Mouse (Mus musculus): ENCODE measurements around the gene Eif2b5.

The Eif2b5 gene

DNA sequence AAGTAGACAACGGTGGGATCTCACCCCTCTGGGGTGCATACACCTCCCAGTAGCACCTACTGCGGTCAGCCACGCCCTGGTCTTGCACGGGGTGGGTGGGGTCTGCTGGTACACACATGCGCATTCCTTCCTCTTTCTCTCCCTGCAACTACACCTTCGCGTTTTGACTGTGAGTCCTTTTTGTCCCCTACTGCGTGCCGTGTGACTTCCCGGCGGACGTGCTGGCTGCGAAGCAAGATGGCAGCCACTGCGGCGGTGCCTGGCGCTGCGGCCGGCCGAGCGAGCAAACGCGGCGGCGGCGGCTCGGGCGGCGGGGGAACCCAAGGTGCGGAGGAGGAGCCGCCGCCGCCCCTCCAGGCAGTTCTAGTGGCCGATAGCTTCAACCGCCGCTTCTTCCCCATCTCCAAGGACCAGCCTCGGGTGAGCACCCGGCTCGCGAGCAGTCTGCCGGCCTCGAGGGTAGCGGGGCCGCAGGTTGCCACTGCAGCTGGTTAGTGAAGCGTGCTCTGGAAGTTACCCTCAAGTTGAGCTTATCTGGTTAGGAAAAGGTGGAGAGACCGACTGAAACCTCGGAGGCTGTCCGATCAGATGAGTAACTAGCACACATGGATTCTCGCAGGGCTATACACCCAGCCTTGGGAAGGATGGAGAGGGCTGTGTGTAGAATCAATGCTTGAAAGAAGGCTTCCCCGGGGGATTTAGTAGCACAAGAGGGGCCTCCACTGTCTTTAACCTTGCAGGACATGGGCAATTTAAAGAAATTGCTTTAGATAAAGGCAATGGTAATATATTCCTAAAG, at the start of gene Eif2b5:
TSS of gene Eif2b5 (plus strand) at position 141 of the 799 bp plus-strand sequence.
- in situ Hi-C loops (cut with MboI; ENCODE audit: unreplicated experiment in 2 of 2), result loop anchor here (5.0 to 25.0 kb wide), 4 partner anchors 148 to 888 kb away; no protein-coding TSS in a partner anchor

DNA sequence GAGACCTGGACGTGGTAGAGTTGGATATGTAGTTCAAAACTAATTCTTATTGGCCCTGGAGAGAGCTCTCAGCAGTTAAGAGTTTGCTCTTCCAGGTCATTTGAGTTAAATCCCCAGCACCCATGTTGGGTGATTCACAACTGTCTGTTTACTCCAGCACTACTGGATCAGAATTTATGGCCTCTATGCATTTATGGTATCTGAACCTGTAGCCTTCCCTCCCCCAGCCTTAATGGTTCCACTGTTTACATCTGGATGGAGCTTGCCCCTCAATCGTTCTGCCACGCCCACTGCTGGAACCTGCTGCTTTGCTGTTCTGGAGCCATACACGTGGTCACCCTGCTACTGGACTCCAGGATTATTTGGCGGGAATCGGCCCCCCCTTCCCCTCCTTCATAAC, 46.8 kb upstream of the Eif2b5 start:
- in situ Hi-C loops (cut with MboI; ENCODE audit: unreplicated experiment in 2 of 2), result loop anchor here (10.0 to 25.0 kb wide), 2 partner anchors 736 to 957 kb away; no protein-coding TSS in a partner anchor

DNA sequence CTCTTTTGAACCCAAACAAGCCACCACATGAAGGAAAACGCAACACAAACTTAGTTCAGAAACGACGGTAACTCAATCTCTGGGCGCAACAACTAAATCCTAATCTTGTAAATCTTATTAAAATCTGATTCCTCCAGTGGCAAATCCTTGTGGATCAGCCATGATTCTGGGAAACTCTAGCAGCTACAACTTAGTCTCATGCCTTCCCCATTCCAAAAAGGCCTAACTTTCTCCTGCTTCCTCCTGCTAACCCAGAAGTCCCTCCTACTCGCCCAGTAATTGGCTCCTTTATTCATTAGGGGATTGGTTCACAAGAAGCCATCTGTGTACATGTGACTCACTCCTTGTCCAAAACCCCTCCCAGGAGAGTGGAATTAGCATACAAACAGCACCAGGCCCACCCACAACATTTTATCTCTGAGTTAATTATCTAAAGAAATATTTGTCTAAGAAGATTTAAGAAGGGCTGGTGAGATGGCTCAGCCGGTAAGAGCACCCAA, 44.4 kb upstream of the Eif2b5 start:
- in situ Hi-C loops (cut with MboI; ENCODE audit: unreplicated experiment in 2 of 2), result loop anchor here (10.0 to 25.0 kb wide), 2 partner anchors 733 to 959 kb away; no protein-coding TSS in a partner anchor

DNA sequence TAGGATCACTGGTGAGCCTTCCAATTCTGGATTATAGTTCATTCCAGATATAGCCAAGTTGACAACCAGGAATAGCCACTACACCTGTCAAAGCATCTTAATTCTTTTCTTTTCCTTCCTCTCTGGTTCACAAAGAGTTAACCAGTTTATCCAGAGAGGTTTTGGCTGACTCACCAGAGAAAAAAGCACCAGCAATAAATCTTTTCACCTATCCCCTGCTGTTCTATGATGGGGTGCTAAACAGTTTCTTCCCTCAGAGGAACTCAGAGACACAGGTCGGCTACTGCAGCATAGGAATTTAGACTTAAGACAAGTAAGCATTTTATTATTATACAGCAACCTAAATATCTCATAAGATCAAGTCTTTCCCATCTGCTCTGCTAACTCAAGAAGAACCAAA, 42.5 kb upstream of the Eif2b5 start:
- in situ Hi-C loops (cut with MboI; ENCODE audit: unreplicated experiment in 2 of 2), result loop anchor here (10.0 to 25.0 kb wide), 2 partner anchors 731 to 961 kb away; no protein-coding TSS in a partner anchor

DNA sequence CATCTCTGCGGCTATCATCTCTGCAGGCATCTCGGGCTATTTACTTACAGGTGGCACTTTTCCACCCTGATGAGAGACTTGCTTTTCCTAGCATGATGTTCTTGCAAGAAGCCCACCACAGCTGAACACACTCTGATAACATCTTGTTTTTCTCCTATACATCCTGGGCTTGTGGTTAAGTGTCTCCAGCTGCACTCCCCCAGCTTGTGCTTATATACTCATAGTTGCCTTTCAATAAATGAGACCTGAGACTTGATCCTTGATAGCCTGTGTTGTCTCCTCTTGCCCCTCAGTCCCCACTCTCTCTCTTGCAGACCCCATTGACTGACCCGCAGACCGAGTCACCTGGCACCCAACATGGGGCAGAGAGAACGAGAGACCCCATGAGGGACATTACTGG, 39.9 kb upstream of the Eif2b5 start:
- in situ Hi-C loops (cut with MboI; ENCODE audit: unreplicated experiment in 2 of 2), result loop anchor here (10.0 to 25.0 kb wide), 2 partner anchors 729 to 964 kb away; no protein-coding TSS in a partner anchor

DNA sequence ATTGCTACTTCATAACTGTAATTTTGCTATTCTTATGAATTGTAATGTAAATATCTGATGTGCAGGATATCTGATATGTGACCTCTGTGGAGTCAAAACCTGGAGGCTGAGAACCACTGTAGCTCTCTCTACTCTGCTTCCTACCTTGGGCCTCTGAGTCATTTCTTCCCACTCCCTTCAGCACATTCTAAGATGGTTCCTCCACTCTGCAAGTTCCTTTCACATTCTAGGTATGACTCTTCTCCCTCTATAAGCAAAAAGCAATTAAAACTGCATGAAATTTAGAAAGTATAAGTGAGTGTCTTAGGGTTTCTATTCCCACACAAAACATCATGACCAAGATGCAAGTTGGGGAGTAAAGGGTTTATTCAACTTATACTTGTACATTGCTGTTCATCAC, 33.9 kb upstream of the Eif2b5 start:
- in situ Hi-C loops (cut with MboI; ENCODE audit: unreplicated experiment in 2 of 2), result loop anchor here in 1 of 2 experiments (25.0 kb wide), 1 partner anchor 723 kb away; no protein-coding TSS in a partner anchor

DNA sequence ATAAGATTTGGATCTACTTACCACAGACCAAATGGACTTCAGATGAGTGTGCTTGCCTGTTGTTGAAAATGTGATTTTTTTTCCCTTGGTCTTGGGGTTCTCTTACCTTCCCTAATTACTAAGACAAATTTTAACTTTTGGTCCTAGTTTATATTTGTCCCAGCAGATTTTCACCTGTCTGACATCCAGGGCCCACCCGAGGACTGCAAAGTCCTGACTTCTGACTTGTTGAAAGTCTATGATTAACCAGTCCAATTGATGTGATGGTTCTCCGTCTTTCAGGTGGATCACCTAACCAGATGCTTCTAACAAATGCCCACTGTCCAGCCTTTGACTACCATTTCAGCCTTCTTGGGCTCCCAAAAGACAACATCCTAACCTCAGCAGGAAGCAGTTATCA, 27.6 kb upstream of the Eif2b5 start:
- in situ Hi-C loops (cut with MboI; ENCODE audit: unreplicated experiment in 2 of 2), result loop anchor here in 1 of 2 experiments (25.0 kb wide), 1 partner anchor 716 kb away; no protein-coding TSS in a partner anchor

DNA sequence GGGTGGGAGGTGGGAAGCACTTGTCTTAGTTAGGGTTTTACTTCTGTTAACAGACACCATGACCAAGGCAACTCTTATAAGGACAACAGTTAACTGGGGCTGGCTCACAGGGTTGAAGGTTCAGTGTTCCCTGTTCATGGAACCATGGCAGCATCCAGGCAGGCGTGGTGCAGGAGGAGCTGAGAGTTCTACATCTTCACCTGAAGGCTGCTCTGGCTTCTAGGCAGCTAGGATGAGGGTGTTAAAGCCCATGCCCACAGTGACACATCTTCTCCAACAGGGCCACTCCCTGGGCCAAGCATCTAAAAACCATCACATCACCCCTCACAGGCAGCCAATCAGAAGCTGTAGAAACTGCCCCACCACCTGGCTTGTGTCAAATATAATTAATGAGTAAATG, 26.9 kb upstream of the Eif2b5 start:
- in situ Hi-C loops (cut with MboI; ENCODE audit: unreplicated experiment in 2 of 2), result loop anchor here in 1 of 2 experiments (25.0 kb wide), 1 partner anchor 716 kb away; no protein-coding TSS in a partner anchor

DNA sequence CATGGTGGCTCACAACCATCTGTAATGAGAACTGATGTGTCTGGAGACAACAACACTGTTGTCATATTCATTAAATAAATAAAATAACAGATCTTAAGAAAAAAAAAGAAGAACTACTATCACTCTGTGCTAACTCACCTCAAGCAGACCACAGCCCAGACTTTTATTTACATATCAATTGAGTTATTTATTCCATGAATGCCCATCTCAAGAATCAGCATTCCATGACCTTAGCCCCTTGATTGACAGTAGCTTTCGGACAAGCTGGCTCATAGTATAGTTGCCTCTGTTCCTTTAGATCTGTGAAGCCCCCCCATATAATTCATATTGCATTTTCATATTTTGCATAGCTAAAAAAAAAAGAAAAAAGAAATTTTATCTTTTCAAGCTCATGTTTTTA, 24.9 kb upstream of the Eif2b5 start:
- in situ Hi-C loops (cut with MboI; ENCODE audit: unreplicated experiment in 2 of 2), result loop anchor here in 1 of 2 experiments (25.0 kb wide), 1 partner anchor 714 kb away; no protein-coding TSS in a partner anchor

DNA sequence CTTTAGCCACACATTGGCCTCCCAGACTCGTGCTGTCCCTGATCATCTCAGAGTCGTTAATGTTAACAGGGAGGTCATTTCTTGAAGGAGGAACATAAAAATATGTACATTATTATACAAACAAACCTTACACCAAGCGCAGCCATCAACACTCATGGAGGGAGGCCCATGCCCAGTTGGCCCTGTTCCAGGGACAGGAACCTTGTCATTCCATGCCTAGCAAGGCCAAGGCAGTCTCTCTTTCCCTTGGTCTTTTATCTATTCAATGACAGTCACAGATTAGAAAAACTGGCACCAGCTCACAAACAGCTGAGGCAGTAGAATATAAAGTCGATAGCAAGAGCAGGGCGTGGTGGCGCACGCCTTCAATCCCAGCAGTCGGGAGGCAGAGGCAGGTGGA, 24.4 kb upstream of the Eif2b5 start:
- in situ Hi-C loops (cut with MboI; ENCODE audit: unreplicated experiment in 2 of 2), result loop anchor here in 1 of 2 experiments (25.0 kb wide), 1 partner anchor 713 kb away; no protein-coding TSS in a partner anchor

DNA sequence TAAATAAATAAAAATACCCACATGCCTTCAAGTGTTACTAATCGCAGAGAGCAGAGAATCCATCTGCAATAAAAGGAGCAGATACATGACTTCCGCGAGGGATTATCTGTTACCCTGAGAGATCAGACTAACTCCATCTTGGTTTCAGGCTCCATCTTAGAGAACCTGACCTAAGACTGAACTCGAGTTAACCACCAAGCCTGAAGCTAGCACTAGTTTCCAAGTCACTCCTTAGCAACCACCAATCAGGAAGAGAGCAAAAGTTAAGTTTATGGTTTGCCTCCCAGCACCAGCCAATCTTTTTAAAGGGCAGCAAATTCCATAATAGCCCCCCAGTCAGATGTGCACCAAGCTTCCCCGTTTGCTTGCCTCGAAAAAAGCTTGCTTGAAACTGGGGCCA, 23.8 kb upstream of the Eif2b5 start:
- in situ Hi-C loops (cut with MboI; ENCODE audit: unreplicated experiment in 2 of 2), result loop anchor here (25.0 kb wide), 2 partner anchors 713 to 913 kb away; no protein-coding TSS in a partner anchor

DNA sequence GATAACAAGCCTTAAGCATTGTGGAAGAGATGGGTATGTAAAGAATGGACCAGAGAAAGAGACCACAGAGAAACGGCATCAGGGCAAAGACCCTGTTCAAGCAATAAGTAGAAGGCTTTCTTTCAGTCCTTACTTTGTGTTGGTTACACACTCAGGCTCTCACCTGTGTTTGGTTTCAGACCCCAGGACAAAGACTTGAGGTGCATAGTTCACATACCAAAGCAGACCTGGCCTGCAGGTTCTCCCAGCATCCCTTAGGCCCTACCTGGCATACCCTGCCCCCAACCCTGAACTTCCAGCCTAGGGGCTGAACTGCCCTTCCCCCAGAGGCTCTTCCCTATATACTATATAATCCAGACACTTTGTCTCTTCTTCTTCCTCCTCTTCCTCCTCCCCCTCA, 23.3 kb upstream of the Eif2b5 start:
- in situ Hi-C loops (cut with MboI; ENCODE audit: unreplicated experiment in 2 of 2), result loop anchor here (25.0 kb wide), 2 partner anchors 712 to 912 kb away; no protein-coding TSS in a partner anchor

DNA sequence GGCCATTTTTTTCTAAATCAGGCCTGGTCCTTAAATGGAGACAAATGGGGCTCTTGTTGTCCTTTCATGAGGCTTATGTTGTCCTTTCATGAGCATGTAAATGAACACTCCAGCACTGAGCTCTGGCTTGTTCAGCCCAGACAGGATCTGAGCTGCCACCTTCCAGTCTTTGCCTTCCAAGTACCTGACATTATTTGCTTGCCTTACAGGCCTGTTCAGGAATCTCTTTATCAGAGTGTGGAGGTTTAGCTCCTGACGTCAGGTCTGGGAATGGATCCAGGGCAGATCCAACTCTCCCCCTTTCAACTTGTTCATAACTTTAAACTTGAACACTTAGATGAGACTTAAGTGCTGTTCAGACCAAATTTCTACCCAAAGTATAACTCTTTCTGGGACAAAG, 21.8 kb upstream of the Eif2b5 start:
- in situ Hi-C loops (cut with MboI; ENCODE audit: unreplicated experiment in 2 of 2), result loop anchor here (25.0 kb wide), 2 partner anchors 710 to 910 kb away; no protein-coding TSS in a partner anchor

DNA sequence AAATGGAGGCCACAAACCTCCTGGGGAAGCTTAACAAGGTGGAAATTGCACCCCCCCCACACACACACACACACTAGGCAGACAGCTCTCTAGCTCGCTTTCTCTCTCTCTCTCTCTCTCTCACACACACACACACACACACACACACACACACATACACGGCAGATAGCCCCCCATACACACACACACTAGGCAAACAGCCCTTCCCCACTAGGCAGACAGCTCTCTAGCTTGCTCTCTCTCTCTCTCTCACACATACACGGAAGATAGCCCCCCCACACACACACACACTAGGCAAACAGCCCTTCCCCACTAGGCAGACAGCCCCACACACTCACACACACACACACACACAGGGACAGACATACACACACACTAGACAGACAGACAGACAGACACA, 21.3 kb upstream of the Eif2b5 start:
- in situ Hi-C loops (cut with MboI; ENCODE audit: unreplicated experiment in 2 of 2), result loop anchor here (25.0 kb wide), 2 partner anchors 710 to 910 kb away; no protein-coding TSS in a partner anchor

DNA sequence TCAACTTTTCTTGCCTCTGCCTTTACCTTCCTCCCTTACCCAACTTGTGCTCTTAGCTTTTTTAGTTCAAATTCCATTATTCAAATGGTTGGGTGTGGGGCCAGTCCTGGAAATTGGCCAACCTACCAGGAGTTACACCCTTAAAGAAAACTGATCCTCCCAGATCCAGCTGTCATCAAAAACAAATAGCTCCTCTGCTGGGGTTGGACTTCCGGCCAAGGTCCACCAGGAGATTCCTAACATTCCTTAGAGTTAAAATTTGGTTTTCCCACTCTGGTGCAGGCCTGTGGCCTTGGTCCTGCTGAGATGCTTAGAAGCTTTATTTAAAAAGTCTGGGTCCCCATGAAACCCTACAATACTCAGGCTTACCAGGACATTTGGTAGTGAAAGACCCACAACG, 20.1 kb upstream of the Eif2b5 start:
- in situ Hi-C loops (cut with MboI; ENCODE audit: unreplicated experiment in 2 of 2), result loop anchor here (25.0 kb wide), 2 partner anchors 709 to 909 kb away; no protein-coding TSS in a partner anchor

DNA sequence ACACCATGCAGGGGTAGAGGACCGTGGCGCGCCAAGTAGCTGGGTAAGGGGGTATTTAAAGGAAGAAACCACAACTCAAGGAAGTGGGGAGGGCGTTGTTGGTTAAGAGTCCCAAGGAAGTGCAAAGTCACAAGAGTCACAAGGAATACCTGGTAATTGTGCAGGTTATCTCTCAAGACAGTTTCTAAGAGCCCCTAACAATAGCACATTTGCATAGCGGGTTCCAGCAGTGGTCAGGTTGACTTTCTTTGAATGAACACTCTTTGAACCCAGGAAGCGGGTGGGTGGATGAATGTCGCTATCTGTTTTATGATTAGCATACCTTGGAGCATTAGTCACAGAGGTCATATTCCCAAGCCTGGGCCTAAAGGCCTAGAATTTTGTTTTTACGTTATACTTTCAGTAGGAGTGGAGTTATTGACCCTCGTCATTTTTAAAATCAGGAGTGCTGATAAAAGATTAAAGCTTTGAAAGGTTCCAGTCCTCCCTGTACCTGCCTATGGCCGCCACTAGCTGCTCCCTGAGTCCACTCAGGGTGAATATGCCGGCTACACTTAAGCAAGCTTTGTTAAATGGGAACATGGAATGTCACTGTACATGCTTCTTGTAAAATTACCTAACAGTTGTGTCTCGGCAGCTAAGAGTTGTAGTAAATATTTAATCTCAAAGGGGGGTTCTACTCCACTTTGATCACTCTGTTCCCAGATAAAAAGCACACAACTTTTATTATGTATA, 19.4 kb upstream of the Eif2b5 start:
- in situ Hi-C loops (cut with MboI; ENCODE audit: unreplicated experiment in 2 of 2), result loop anchor here (25.0 kb wide), 2 partner anchors 708 to 908 kb away; no protein-coding TSS in a partner anchor

DNA sequence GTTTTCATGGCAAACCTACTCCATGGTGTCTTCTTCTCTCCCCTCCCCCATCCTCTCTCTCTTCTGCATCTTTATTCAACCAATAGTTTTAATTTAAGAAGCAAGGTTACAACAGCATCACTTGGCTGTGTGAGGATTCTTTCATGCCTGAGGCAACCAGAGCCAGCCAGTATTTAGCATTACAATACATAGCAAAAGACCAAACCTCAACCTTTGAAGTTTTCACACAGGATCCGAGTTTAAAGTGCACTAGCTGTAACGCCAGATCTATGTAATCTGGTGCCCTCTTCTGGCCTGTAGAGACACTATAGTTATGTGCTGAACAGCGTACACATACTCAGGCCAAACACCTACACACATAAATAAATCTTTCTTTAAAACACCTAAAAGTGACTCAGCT, 18.5 kb upstream of the Eif2b5 start:
- in situ Hi-C loops (cut with MboI; ENCODE audit: unreplicated experiment in 2 of 2), result loop anchor here (25.0 kb wide), 2 partner anchors 707 to 907 kb away; no protein-coding TSS in a partner anchor

DNA sequence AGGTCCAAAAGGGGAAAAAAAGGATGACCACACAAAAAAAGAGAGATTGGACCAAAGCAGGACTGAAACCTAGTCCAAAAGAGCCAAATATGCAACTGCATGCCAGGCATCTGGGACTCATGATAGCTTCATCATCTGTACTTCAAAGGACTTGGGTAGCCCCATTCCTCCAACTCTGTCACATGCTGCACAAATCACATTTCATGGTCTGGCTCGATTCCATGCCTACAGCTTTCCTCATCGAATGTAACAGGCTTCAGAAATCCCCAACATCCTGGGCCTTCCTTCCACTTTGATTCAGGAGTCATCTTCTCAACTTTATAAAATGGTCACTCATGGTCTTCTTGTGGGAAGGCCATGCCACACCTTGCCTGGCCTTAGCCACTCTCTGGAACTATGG, 16.9 kb upstream of the Eif2b5 start:
- in situ Hi-C loops (cut with MboI; ENCODE audit: unreplicated experiment in 2 of 2), result loop anchor here (25.0 kb wide), 2 partner anchors 706 to 906 kb away; no protein-coding TSS in a partner anchor

DNA sequence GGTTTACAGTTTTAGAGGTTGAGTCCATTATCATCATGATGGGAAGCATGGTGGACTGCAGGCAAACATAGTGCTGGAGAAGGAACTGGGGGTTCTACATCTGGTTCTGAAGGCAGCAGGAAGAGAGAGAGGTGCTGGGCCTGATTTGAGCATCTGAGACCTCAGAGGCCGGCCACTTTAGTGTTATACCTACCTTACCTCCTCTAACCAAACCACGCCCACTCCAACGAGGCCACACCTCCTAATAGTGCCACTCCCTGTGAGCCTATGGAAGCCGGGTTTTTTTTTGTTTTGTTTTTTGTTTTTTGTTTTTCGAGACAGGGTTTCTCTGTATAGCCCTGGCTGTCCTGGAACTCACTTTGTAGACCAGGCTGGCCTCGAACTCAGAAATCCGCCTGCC, 14.9 kb upstream of the Eif2b5 start:
- in situ Hi-C loops (cut with MboI; ENCODE audit: unreplicated experiment in 2 of 2), result loop anchor here (25.0 kb wide), 2 partner anchors 704 to 904 kb away; no protein-coding TSS in a partner anchor

DNA sequence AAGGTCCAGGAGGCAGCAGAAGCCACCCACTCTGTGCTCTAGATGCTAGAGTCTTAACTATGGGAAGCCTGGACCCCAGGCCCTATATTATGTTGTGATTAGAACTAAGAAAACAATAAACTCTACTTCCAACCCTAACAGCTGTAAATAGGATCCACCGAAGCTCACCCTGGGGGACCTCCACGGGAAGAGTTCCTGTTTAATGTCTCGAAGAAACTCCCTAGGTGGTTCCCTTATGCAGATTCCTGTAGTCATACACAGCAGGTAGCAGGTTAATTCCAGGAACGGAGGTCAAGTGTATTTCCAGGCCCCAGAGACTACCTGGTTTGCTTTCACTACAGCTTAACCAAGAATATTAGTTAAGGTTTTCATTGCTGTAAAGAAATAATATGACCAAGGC, 13.6 kb upstream of the Eif2b5 start:
- in situ Hi-C loops (cut with MboI; ENCODE audit: unreplicated experiment in 2 of 2), result loop anchor here (25.0 kb wide), 2 partner anchors 702 to 902 kb away; no protein-coding TSS in a partner anchor
